Mouse (Mus musculus) brown adipose tissue, adult 24 weeks (tissue): ENCODE measurements at regions not wholly inside any gene's neighbourhood (a gene's known extent, or its start where the extent isn't known, plus 50 kb on each side); places are given as distances from the start of the nearest gene placed in this dataset.

ENCODE experiments used
- H3K27ac ChIP-seq: fragments of 200-500 bp; replicated peaks from 2 replicates; pipeline ENCODE4 v1.5.1; 2012; ENCODE audit warnings: low read depth, mild to moderate bottlenecking, low read length
- H3K4me1 ChIP-seq: fragments of 200-500 bp; 2 replicates; pipeline ENCODE4 v1.6.1; 2012; ENCODE audit warnings: low read length, mixed read lengths; ENCODE audit not compliant: control insufficient read depth, insufficient read depth, insufficient read length
- H3K4me3 ChIP-seq: fragments of 200-500 bp; 2 replicates; pipeline ENCODE4 v1.5.1; 2012; ENCODE audit warnings: low read depth, mild to moderate bottlenecking, low read length, moderate library complexity; ENCODE audit not compliant: insufficient read depth

GRCm38 (mm10) chr13:15802043-15802795, 209.4 kb upstream of the Inhba start:
- Histone ChIP-seq H3K4me3 (no peak overlapping the region), H3K27ac (no peak overlapping the region)

GRCm38 (mm10) chr13:15803965-15804364, 207.7 kb upstream of the Inhba start:
- Histone ChIP-seq H3K4me3 (no peak overlapping the region), H3K4me1 (no peaks in the 10 kb centered on the region), H3K27ac (no peak overlapping the region)

More at GRCm38 (mm10) chr13:15802043-15802795, 209.4 kb upstream of the Inhba start:
- no peaks in the 10 kb centered on the region for H3K4me1 ChIP-seq

GRCm38 (mm10) chr13:15806925-15807324, 204.7 kb upstream of the Inhba start:
- Histone ChIP-seq H3K4me3 (no peak overlapping the region), H3K27ac (peak overlapping the region; percentile 14; the same call in 1 of the 2 replicates), H3K4me1 (no peaks in the 10 kb centered on the region)

- no peaks in the 10 kb centered on the region for H3K4me1 ChIP-seq
- H3K27ac ChIP-seq: no peak overlapping the region
- H3K4me3 ChIP-seq: no peak overlapping the region
Measured at GRCm38 (mm10) chr13:15822261-15822850, 189.3 kb upstream of the Inhba start.

GRCm38 (mm10) chr13:15845806-15846205, 165.8 kb upstream of the Inhba start:
- Histone ChIP-seq H3K4me3 (no peak overlapping the region), H3K27ac (no peak overlapping the region), H3K4me1 (no peaks in the 10 kb centered on the region)

GRCm38 (mm10) chr13:15848017-15848416, 163.6 kb upstream of the Inhba start:
- no peak overlapping the region for H3K4me3 ChIP-seq
- H3K27ac ChIP-seq: no peak overlapping the region
- H3K4me1 ChIP-seq: no peaks in the 10 kb centered on the region

- Histone ChIP-seq H3K4me1 (no peaks in the 10 kb centered on the region), H3K27ac (no peak overlapping the region), H3K4me3 (no peak overlapping the region)
Measured at GRCm38 (mm10) chr13:15849129-15849528, 162.5 kb upstream of the Inhba start.

GRCm38 (mm10) chr13:15850358-15850757, 161.3 kb upstream of the Inhba start:
- no peak overlapping the region for H3K27ac ChIP-seq
- no peak overlapping the region for H3K4me3 ChIP-seq
- no peaks in the 10 kb centered on the region for H3K4me1 ChIP-seq

GRCm38 (mm10) chr13:15853022-15853566, 158.6 kb upstream of the Inhba start:
- no peak overlapping the region for H3K4me3 ChIP-seq
- no peak overlapping the region for H3K27ac ChIP-seq
- no peaks in the 10 kb centered on the region for H3K4me1 ChIP-seq

- peaks cover 2% of the 10 kb centered on the region; the same call in 1 of the 2 replicates for H3K4me1 ChIP-seq
- H3K27ac ChIP-seq: peak overlapping the region; percentile 79
- no peak overlapping the region for H3K4me3 ChIP-seq
Measured at GRCm38 (mm10) chr13:15862941-15863340, 148.7 kb upstream of the Inhba start.

GRCm38 (mm10) chr13:15863344-15863743, 148.3 kb upstream of the Inhba start:
- no peak overlapping the region for H3K4me3 ChIP-seq
- peak overlapping the region; percentile 79 for H3K27ac ChIP-seq
- H3K4me1 ChIP-seq: peaks cover 2% of the 10 kb centered on the region; the same call in 1 of the 2 replicates

- Histone ChIP-seq H3K27ac (no peak overlapping the region), H3K4me1 (peaks cover 4% of the 10 kb centered on the region), H3K4me3 (no peak overlapping the region)
Measured at GRCm38 (mm10) chr13:15867046-15867561, 144.5 kb upstream of the Inhba start.

GRCm38 (mm10) chr13:15877606-15878005, 134.0 kb upstream of the Inhba start:
- Histone ChIP-seq H3K4me1 (no peaks in the 10 kb centered on the region), H3K27ac (no peak overlapping the region), H3K4me3 (no peak overlapping the region)

- H3K4me1 ChIP-seq: no peaks in the 10 kb centered on the region
- H3K4me3 ChIP-seq: no peak overlapping the region
- H3K27ac ChIP-seq: no peak overlapping the region
Measured at GRCm38 (mm10) chr13:15879576-15879975, 132.1 kb upstream of the Inhba start.

GRCm38 (mm10) chr13:15890794-15891193, 120.9 kb upstream of the Inhba start:
- no peak overlapping the region for H3K4me3 ChIP-seq
- H3K4me1 ChIP-seq: no peaks in the 10 kb centered on the region
- H3K27ac ChIP-seq: no peak overlapping the region
